Mouse (Mus musculus) neutrophil, adult 83 days (primary cell): ENCODE measurements around the gene Slc30a9. TPM values are rescaled to one million over a fixed set of nuclear protein-coding genes. Genes with fewer than 3 reads are reported as not detected.

ENCODE experiments used
- total RNA-seq, 2 experiments: library from RNA; stranded (reverse); gene quantifications; one replicate each; pipeline ENCODE4 v1.2.4; 2023

Slc30a9 gene
- 10 to 100 TPM; 34.6 to 43.3 TPM for total RNA-seq

GRCm38 (mm10) chr5:67306698-67307521 is at the start of gene Slc30a9:
Slc30a9 (plus strand) TSS chr5:67306955.

GRCm38 (mm10) chr5:67260531-67261371 is 46.0 kb upstream of the Slc30a9 start, which contains the start of gene Tmem33:
Tmem33 (plus strand) TSS chr5:67260565.

Other genes with a start within 250 kb of the Slc30a9 start
- not detected for gene Phox2b, start 207.7 kb upstream of the Slc30a9 start, total RNA-seq
- 10 to 100 TPM; 59.0 to 78.5 TPM for gene Tmem33, start 46.4 kb upstream of the Slc30a9 start, total RNA-seq
- gene Bend4, start 121.4 kb downstream of the Slc30a9 start, total RNA-seq, result 1 to 10 TPM; 2.8 to 5.6 TPM